Mouse (Mus musculus) lung, adult 2 months (tissue): ENCODE results near the gene Grm7.

ENCODE experiments used
- CTCF ChIP-seq: fragments of 200-500 bp; IDR thresholded peaks from 2 replicates; pipeline ENCODE4 v1.5.1; 2011; ENCODE audit warnings: mild to moderate bottlenecking, low read length, control low read depth; ENCODE audit not compliant: insufficient read depth
- POLR2A ChIP-seq: fragments of 200-500 bp; IDR thresholded peaks from 2 replicates; pipeline ENCODE4 v1.6.1; 2011; ENCODE audit warnings: low read depth, mild to moderate bottlenecking, control low read depth, low read length, borderline replicate concordance; ENCODE audit errors: extremely low read depth

DNA sequence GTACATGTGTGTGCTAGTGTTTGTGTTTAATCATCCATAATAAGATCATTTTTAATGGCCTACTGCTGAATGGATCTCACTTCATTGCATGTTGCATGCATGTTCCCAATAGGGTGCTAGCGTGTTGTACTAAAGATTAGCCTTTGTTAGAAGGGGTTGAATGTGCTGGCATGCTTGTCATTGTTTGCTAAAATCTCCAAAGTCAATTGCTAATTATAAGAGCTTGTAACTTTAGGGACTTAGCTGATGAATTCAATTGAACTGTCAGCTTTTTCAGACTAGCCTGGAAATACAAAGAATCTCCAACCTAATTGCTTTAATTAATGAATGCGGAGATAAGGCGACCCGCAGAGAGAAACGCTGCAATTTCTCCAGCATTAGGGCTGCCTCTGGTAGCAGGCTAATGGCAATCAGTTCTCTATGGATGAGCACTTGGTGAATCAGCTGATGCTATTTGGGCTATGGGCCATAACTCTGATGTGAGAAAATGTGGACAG, 648.2 kb downstream of the Grm7 start:
- TF ChIP-seq CTCF, result no peak
- no peak for TF ChIP-seq POLR2A
